Mouse (Mus musculus) liver, embryonic 11.5 days (tissue): ENCODE data around the gene Ccdc63. TPM values are rescaled to one million over a fixed set of nuclear protein-coding genes. Genes with fewer than 3 reads are reported as not detected.
"Not testable (repeated sequence)": the region's sequence is repeated elsewhere in the genome, so short reads cannot be mapped to it uniquely, and the experiment has no call there.

Experiments used
- ATAC-seq: fragments of 200-750 bp; cut with Nextera tagmentation; replicated peaks from 2 replicates; pipeline ENCODE4 v1.8.0; 2017; ENCODE audit warnings: moderate number of reproducible peaks, mild to moderate bottlenecking, moderate TSS enrichment, moderate library complexity; ENCODE audit not compliant: low FRiP score
- DNase-seq: peaks from one replicate; pipeline ENCODE4 v3.0.0-alpha.2; 2017; ENCODE audit warnings: low spot score
- H3K27ac ChIP-seq: fragments of 300-500 bp; sonication (generic); 2 replicates; pipeline ENCODE4 v1.5.1; 2014; ENCODE audit warnings: mild to moderate bottlenecking, low read depth, low read length, control low read depth
- H3K27me3 ChIP-seq: fragments of 300-500 bp; sonication (generic); replicated peaks from 2 replicates; pipeline ENCODE4 v1.6.1; 2014; ENCODE audit warnings: low read length, mixed read lengths; ENCODE audit not compliant: control insufficient read depth, insufficient read depth
- H3K36me3 ChIP-seq: fragments of 300-500 bp; sonication (generic); 2 replicates; pipeline ENCODE4 v1.6.1; 2014; ENCODE audit warnings: mild to moderate bottlenecking, low read length, moderate library complexity, mixed read lengths; ENCODE audit not compliant: control insufficient read depth, insufficient read depth
- H3K4me1 ChIP-seq: fragments of 300-500 bp; sonication (generic); replicated peaks from 2 replicates; pipeline ENCODE4 v1.6.1; 2014; ENCODE audit warnings: low read length, mixed read lengths; ENCODE audit not compliant: control insufficient read depth, insufficient read depth
- H3K4me2 ChIP-seq: fragments of 300-500 bp; sonication (generic); 2 replicates; pipeline ENCODE4 v1.6.1; 2014; ENCODE audit warnings: mild to moderate bottlenecking, control low read depth, moderate library complexity
- H3K4me3 ChIP-seq: fragments of 300-500 bp; sonication (generic); 2 replicates; pipeline ENCODE4 v1.5.1; 2014; ENCODE audit warnings: low read depth, low read length, control low read depth
- H3K9ac ChIP-seq: fragments of 300-500 bp; sonication (generic); 2 replicates; pipeline ENCODE4 v1.6.1; 2014; ENCODE audit warnings: low read depth, low read length, control low read depth
- H3K9me3 ChIP-seq: fragments of 300-500 bp; sonication (generic); 2 replicates; pipeline ENCODE4 v1.6.1; 2016; ENCODE audit warnings: low read length, inconsistent platforms, mixed read lengths; ENCODE audit not compliant: control insufficient read depth
- WGBS: fragments of 180-500 bp; shearing (Covaris S2); extraction: QIAGEN DNeasy Blood & Tissue Kit; methylation state at CpG from one replicate; pipeline ENCODE4 v1.1.7; 2014; 5-methylcytosine and 5-hydroxymethylcytosine counted together
- polyA plus RNA-seq: library from polyadenylated mRNA; unstranded; fragments of >200 nt; fragmentation: Nextera tagmentation; extraction: Ambion mirVana; gene quantifications from 2 replicates; pipeline ENCODE4 v1.2.1, GENCODE M21; 2014

Gene Ccdc63
- polyA plus RNA-seq: 0.32 and 0.39 TPM in 2 replicates

- ATAC-seq: no peak
- 92% methylated on average over 3 of the region's 3 CpGs for WGBS
- H3K4me2 ChIP-seq: no peak within 1 kb of the TSS
- H3K36me3 ChIP-seq: no peaks in the 10 kb centered on the region
- DNase-seq: no peak
- H3K27ac ChIP-seq: no peak within 1 kb of the TSS
- no peaks in the 10 kb centered on the region for H3K27me3 ChIP-seq
- H3K9ac ChIP-seq: no peak within 1 kb of the TSS
- H3K4me3 ChIP-seq: no peak within 1 kb of the TSS
- H3K9me3 ChIP-seq: no peaks in the 10 kb centered on the region
- peaks cover 16% of the 10 kb centered on the region for H3K4me1 ChIP-seq
Measured at GRCm38 (mm10) chr5:122140723-122141122, at the start of gene Ccdc63. Gene Ccdc63 (minus strand): TSS chr5:122140823.

GRCm38 (mm10) chr5:122189115-122189514 lies 48.5 kb upstream of the Ccdc63 start:
- 42% methylated on average over 3 of the region's 3 CpGs for WGBS
- no peak for DNase-seq
- no peak for ATAC-seq

GRCm38 (mm10) chr5:122184858-122185257 lies 44.2 kb upstream of the Ccdc63 start:
- H3K27ac ChIP-seq, H3K9ac ChIP-seq, H3K4me3 ChIP-seq, DNase-seq, H3K4me2 ChIP-seq, H3K9me3 ChIP-seq, H3K36me3 ChIP-seq, H3K27me3 ChIP-seq, H3K4me1 ChIP-seq, ATAC-seq: not testable (repeated sequence)
- 90% methylated on average over 6 of the region's 6 CpGs for WGBS

More at GRCm38 (mm10) chr5:122189115-122189514, 48.5 kb upstream of the Ccdc63 start:
- no peaks in the 10 kb centered on the region for H3K36me3 ChIP-seq
- H3K9ac ChIP-seq: no peak overlapping the region
- H3K9me3 ChIP-seq: no peaks in the 10 kb centered on the region
- no peaks in the 10 kb centered on the region for H3K4me1 ChIP-seq
- no peak overlapping the region for H3K27ac ChIP-seq
- no peak overlapping the region for H3K4me2 ChIP-seq
- no peaks in the 10 kb centered on the region for H3K27me3 ChIP-seq
- H3K4me3 ChIP-seq: no peak overlapping the region

- no peak for DNase-seq
- Histone ChIP-seq H3K27ac (no peak overlapping the region), H3K4me1 (no peaks in the 10 kb centered on the region), H3K36me3 (no peaks in the 10 kb centered on the region), H3K4me3 (no peak overlapping the region), H3K4me2 (no peak overlapping the region), H3K9me3 (no peaks in the 10 kb centered on the region), H3K9ac (no peak overlapping the region), H3K27me3 (no peaks in the 10 kb centered on the region)
- WGBS: 65% methylated on average over 7 of the region's 7 CpGs
- ATAC-seq: no peak
Measured at GRCm38 (mm10) chr5:122184283-122184806, 43.7 kb upstream of the Ccdc63 start.

GRCm38 (mm10) chr5:122179665-122180064 lies 39.0 kb upstream of the Ccdc63 start:
- ATAC-seq (0 out of 2 replicates have a peak, but pooled peaks have one; percentile 32), DNase-seq (no peak)
- no peaks in the 10 kb centered on the region for H3K27me3 ChIP-seq
- 37% methylated on average over 6 of the region's 6 CpGs for WGBS
- H3K9me3 ChIP-seq: no peaks in the 10 kb centered on the region
- H3K4me2 ChIP-seq: no peak overlapping the region
- no peak overlapping the region for H3K9ac ChIP-seq
- H3K4me1 ChIP-seq: no peaks in the 10 kb centered on the region
- peaks cover 6% of the 10 kb centered on the region; the same call in 1 of the 2 replicates for H3K36me3 ChIP-seq
- no peak overlapping the region for H3K4me3 ChIP-seq
- no peak overlapping the region for H3K27ac ChIP-seq

- ATAC-seq: peak; percentile 74
- Histone ChIP-seq H3K9me3 (no peaks in the 10 kb centered on the region), H3K4me1 (no peaks in the 10 kb centered on the region), H3K4me3 (no peak overlapping the region), H3K9ac (no peak overlapping the region), H3K36me3 (peaks cover 26% of the 10 kb centered on the region), H3K27me3 (no peaks in the 10 kb centered on the region), H3K4me2 (no peak overlapping the region), H3K27ac (no peak overlapping the region)
- 44% methylated on average over 1 of the region's 1 CpGs for WGBS
- no peak for DNase-seq
Measured at GRCm38 (mm10) chr5:122176398-122176797, 35.8 kb upstream of the Ccdc63 start.

GRCm38 (mm10) chr5:122175961-122176360 lies 35.3 kb upstream of the Ccdc63 start:
- Histone ChIP-seq H3K27me3 (no peaks in the 10 kb centered on the region), H3K4me1 (no peaks in the 10 kb centered on the region), H3K4me3 (no peak overlapping the region), H3K9me3 (no peaks in the 10 kb centered on the region), H3K9ac (no peak overlapping the region), H3K27ac (no peak overlapping the region), H3K4me2 (no peak overlapping the region), H3K36me3 (peaks cover 31% of the 10 kb centered on the region)
- ATAC-seq (no peak), DNase-seq (no peak)
- 86% methylated on average over 7 of the region's 7 CpGs for WGBS

GRCm38 (mm10) chr5:122175402-122175801 lies 34.8 kb upstream of the Ccdc63 start:
- 55% methylated on average over 2 of the region's 2 CpGs for WGBS
- Histone ChIP-seq H3K36me3 (peaks cover 36% of the 10 kb centered on the region), H3K27ac (no peak overlapping the region)

GRCm38 (mm10) chr5:122171058-122171457 lies 30.4 kb upstream of the Ccdc63 start:
- Histone ChIP-seq H3K9me3 (no peaks in the 10 kb centered on the region), H3K9ac (no peak overlapping the region), H3K4me2 (no peak overlapping the region), H3K27me3 (no peaks in the 10 kb centered on the region), H3K36me3 (peaks cover 62% of the 10 kb centered on the region), H3K27ac (no peak overlapping the region), H3K4me3 (no peak overlapping the region), H3K4me1 (peaks cover 5% of the 10 kb centered on the region; the same call in 1 of the 2 replicates)
- no peak for ATAC-seq
- DNase-seq: no peak
- WGBS: 89% methylated on average over 8 of the region's 8 CpGs

More at GRCm38 (mm10) chr5:122175402-122175801, 34.8 kb upstream of the Ccdc63 start:
- Histone ChIP-seq H3K9me3 (no peaks in the 10 kb centered on the region), H3K4me3 (no peak overlapping the region), H3K4me1 (no peaks in the 10 kb centered on the region), H3K9ac (no peak overlapping the region), H3K27me3 (no peaks in the 10 kb centered on the region), H3K4me2 (no peak overlapping the region)
- DNase-seq: no peak
- ATAC-seq: no peak
